Mouse (Mus musculus) urinary bladder, postnatal 4 days (tissue): ENCODE results near the gene Myl7.
"Not testable (repeated sequence)": the region's sequence is repeated elsewhere in the genome, so short reads cannot be mapped to it uniquely, and the experiment has no call there.

Source experiments
- DNase-seq, 2 experiments: peaks; one replicate each; pipeline ENCODE4 v3.0.0; 2021 to 2022; ENCODE audit warnings: low spot score in 2 of 2

Gene Myl7

GRCm38 (mm10) chr11:5898531-5898930, at the start of gene Myl7:
Gene Myl7, minus strand, starts transcription at chr11:5898782.
- no peak for DNase-seq

GRCm38 (mm10) chr11:5947796-5948195, 49.2 kb upstream of the Myl7 start:
- DNase-seq: no peak

GRCm38 (mm10) chr11:5945096-5945495, 46.5 kb upstream of the Myl7 start:
- no peak for DNase-seq

DNA sequence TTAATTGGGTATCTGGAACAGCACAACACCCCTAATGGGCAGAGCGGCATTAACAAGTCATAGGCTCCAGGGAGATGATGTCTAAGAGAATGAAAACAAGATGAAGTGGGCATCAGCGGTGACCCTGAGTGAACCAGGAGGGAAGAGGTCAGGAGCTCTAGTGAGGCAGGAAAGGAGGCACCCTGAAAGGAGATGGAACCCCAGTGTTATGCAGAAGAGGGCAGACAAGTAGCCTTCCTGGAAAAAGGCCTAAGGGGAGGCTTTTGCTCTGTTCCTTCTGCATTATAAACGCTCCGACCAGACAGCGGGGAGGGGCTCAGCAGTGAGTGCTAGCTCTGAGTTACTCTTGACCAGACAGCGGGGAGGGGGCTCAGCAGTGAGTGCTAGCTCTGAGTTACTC, 44.4 kb upstream of the Myl7 start:
- DNase-seq: no peak

GRCm38 (mm10) chr11:5934531-5934930, 35.9 kb upstream of the Myl7 start:
- not testable (repeated sequence) for DNase-seq

DNA sequence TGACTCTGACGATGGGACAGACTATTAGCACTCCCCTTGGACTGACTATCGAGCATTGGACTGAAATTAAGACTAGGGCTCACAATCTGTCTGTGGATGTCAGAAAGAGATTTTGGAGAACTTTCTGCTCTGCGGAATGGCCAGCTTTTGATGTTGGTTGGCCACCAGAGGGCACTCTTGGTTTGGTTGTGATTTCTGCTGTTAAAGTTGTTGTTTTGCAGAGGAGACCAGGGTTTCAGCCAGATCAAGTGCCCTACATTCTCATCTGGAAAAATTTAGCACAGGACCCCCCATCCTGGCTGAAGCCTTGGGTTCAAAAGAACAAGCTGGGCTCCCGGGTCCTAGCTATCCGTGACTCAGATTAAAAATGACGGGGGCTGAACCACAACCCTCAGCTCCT, 33.4 kb upstream of the Myl7 start:
- not testable (repeated sequence) for DNase-seq

DNA sequence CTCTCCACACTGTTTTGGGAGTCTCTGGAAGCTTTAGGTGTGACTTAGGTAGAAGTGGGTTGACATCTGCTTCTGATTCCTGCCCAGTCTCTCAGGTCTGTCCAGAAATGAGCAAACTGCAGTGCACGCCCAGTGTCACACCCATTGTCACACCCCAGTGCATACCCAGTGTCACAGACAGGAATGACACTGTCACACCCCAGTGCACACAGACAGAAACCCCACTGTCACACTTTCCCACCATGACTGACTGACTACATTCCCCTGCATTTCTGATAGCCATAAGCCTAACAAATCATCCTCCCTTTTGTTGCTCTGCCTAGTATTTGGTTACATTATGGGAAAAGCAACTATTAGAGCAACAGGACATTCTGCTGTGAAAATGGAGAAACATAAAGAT, 32.0 kb upstream of the Myl7 start:
- DNase-seq: no peak

GRCm38 (mm10) chr11:5926696-5927220, 28.2 kb upstream of the Myl7 start:
- DNase-seq: no peak

DNA sequence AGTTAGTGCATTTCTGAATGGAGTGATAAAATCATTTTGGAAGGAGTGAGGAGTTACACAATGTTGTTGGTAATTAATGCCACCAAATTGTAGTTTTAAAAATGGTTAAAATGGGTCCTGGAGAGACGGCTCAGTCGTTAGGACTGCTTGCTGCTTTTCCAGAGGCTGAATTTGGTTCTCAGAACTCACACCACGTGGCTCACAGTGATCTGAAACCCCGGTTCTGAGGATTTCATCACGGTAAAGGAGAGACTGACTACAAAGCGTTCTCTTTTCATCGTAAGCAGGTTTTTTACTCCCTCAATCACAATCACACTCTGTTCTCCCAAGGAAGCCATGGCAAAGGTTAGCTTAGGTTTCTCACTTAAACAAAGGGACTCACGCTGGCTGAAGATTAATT, 26.1 kb upstream of the Myl7 start:
- DNase-seq: no peak

GRCm38 (mm10) chr11:5920323-5920960, 21.9 kb upstream of the Myl7 start:
- DNase-seq: no peak

DNA sequence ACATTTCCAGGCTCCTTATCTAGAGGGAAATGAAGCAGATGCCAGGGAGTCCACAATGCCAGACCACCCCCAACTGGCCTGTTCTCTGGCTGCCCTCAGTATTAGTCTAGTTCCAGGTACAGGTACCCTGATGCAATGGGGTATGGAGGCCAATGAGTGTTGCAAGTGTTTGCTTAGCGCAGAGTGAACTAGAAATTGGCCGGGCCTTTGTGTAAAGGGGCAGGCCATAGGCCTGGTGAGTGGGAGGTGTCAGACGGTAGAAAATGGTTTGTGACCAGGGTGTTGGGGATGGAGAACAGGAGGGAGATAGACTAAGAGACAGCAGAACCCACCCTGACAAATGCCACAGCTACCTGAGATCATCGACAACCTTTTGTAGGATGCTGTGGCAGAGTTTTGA, 21.0 kb upstream of the Myl7 start:
- no peak for DNase-seq

GRCm38 (mm10) chr11:5918111-5918510, 19.5 kb upstream of the Myl7 start:
- no peak for DNase-seq

GRCm38 (mm10) chr11:5916178-5916548, 17.6 kb upstream of the Myl7 start:
- DNase-seq: no peak

DNA sequence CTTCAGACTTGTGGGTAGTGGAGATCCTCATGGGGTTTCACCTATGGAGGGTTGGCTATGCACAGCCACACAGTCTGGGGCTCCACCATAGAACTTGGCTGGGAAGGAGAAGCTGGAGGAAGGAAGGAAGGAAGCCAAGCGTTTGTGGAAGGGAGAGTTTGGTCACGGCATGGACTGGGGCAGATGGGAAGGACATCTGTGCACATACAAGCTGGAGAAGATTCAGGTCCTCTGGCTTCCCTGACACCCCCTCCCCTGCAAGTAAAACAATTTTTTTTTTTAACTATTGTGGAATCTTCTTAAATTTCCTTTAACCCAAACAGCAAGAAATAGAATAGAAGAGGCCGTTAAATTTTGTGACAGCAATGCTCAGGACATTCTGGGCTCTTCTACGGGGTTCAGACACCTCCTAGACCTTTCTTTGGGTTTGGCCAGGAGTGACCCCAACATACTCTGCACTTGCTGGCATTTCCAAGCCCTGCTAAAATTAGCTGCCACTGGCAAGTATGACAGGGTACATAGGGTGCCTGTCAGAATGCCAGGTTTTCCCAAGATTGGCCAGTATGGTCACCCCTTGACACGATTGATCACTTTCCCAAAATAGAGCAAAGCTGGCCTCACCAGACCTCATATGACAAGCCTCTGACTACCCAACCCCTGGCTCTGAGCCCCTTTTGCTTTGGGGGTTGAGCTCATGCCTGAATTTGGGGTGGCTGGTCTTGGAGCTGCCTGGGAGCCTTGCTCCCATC, 17.0 kb upstream of the Myl7 start:
- no peak for DNase-seq

- DNase-seq: no peak
Observed at GRCm38 (mm10) chr11:5914940-5915339, 16.4 kb upstream of the Myl7 start.

GRCm38 (mm10) chr11:5913936-5914335, 15.4 kb upstream of the Myl7 start:
- no peak for DNase-seq

DNA sequence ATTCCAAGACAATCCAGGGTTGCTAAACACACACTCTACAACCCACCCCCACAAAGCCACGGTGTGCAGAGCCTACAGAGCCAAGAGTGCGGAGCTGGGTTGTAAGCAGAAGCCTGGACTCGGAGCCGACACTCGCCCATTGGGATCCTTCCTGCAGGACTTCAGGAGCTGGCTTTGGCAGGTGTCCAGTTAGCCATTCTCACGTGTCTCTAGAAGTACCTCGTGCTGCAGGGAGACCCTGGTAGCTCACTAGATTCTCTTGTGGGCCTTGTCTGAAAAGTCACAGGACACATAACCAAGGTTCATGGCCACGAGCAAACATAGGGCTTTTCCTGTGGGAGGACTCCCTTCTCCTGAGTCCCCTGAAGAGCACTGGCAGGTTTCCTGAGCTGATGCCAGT, 14.7 kb upstream of the Myl7 start:
- DNase-seq: no peak

- no peak for DNase-seq
Observed at GRCm38 (mm10) chr11:5912635-5913034, 14.1 kb upstream of the Myl7 start.

GRCm38 (mm10) chr11:5908642-5909041, 10.1 kb upstream of the Myl7 start:
- no peak for DNase-seq

DNA sequence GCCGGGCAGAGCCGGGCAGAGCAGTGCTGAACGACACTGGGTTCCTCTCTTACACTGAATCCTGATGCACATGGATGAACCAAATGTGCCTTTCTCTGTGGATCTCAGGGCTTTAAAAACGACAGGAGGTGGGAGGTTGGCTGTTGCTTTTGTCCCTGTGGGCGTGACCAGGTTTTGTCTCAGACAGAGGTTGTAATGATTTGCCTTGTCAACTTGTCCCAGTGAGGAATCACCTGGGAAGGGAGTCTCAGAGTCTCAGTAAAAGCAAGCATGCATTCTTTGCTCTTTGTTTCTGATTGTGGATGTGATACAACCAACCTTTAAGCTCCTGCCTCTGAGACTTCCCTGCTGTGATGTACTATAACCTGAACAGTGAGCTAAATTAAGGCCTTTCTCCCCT, 8.5 kb upstream of the Myl7 start:
- DNase-seq: no peak

DNA sequence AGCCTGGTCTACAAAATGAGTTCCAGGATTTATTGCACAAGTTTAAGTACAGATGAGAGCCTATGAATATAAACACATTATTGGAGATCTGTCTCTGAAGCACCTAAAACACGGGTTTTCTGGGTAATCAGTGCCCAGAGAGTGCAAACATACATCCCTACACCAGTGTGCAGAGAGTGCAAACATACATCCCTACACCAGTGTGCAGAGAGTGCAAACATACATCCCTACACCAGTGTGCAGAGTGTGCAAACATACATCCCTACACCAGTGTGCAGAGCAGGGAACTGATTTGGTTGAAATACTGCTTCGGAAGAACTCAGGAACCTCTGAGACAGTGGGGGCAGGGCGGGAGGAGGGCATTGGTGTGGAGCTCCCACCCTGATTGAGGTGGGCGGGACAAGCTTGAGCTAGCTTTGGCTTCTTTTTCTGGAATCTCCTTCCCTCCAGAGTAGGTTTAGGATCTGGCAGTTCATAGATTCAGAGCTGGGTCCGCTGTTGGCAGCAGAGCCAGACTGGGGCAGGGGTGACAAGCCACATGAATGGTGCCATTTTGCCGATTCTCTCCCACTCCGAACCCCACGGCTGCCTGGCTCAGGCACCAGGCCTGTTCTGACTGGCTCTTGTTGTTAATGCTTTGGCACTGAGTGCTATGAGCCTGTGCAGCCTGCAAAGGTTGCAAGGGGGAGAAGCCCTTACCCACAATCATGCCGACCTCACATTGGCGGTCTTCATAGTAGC, 7.4 kb upstream of the Myl7 start:
- DNase-seq: no peak

DNA sequence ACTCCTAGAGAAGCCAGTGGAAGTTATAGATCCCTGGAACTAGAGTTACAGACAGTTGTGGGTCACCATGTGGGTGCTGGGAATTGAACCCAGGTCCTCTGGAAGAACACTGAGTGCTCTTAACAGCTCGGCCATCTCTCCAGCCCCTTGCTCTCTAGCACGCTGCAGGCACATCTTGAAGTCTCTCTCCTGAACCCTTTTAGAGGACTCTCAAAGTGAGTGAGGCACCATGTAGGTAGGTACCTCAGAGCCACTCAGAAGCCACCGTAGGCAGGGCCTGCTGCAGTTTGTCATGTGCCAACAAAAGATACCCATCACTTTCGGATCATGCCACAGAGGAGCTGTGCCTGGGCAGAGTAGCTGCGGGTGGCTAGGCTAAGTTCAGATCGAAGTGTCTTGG, 6.3 kb upstream of the Myl7 start:
- no peak for DNase-seq

DNA sequence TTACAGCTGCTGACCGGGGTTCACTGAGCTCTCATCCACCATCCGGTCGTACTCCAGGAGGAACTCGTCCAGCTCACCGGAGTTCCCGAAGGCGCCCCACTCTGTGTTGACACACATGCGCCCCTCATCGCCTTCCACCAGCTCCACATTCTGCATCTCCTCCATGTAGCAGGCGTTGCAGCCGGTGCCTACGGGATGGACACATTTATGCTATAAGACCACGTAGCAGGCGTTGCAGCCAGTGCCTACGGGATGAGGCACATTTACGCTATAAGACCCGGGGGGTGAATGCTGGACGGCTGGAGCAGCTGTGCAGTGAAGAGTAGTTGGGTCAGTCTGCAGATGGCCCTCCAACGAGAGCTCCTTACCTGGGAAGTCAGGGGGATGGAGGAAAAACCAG, 5.8 kb upstream of the Myl7 start:
- DNase-seq: no peak
